Comparison of ENCODE assay signal across 32 mouse cellular contexts in genomic region chr9:15387075-15387643, GRCm38 (mm10). TPM values are rescaled to one million over a fixed set of nuclear protein-coding genes. Genes with fewer than 3 reads are reported as not detected.
A peak's percentile ranks its signal among the peaks of the same experiment; 100 is the strongest.
DNase-seq lines count a peak whose midpoint lies in the region; ATAC-seq and TF ChIP-seq lines count a peak whose summit lies in the region.
"Had no signal": no experiment of that assay in that cellular context is flagged by ENCODE, and none has a peak within 500 bp of the region (broad histone marks: within the 10 kb centered on the region; RNA-seq: fewer than 3 reads in every experiment).

No protein-coding gene starts in this region.

- H3K4me3 ChIP-seq in kidney, adult 2 months (ENCODE audit: insufficient read depth, low read depth, low read length), result no peak overlapping the region
- H3K4me3 ChIP-seq in kidney, embryonic 16.5 days (ENCODE audit: low read length), result no peak overlapping the region
- H3K4me3 ChIP-seq: forebrain, embryonic 13.5 days; gastrocnemius, adult 2 months; hindbrain, embryonic 13.5 days; layer of hippocampus, adult 2 months; liver, embryonic 13.5 days; midbrain, embryonic 10.5 days; midbrain, embryonic 15.5 days; neural tube, embryonic 15.5 days had no signal

- H3K27ac ChIP-seq in kidney, adult 2 months (ENCODE audit: insufficient read depth, low read depth, low read length), result no peak overlapping the region
- H3K27ac ChIP-seq in kidney, embryonic 16.5 days (ENCODE audit: low read length), result no peak overlapping the region
- H3K27ac ChIP-seq: forebrain, embryonic 13.5 days; gastrocnemius, adult 2 months; hindbrain, embryonic 13.5 days; layer of hippocampus, adult 2 months; liver, embryonic 13.5 days; midbrain, embryonic 10.5 days; midbrain, embryonic 15.5 days; neural tube, embryonic 15.5 days; stomach, postnatal 0 days had no signal

- no peak overlapping the region for H3K4me2 ChIP-seq in kidney, embryonic 16.5 days (replicated peaks; ENCODE audit: low read depth, low read length)
- H3K4me2 ChIP-seq: forebrain, embryonic 13.5 days; heart, embryonic 11.5 days; hindbrain, embryonic 13.5 days; liver, embryonic 13.5 days; midbrain, embryonic 15.5 days; neural tube, embryonic 15.5 days had no signal

- no peak for ATAC-seq in kidney, embryonic 16.5 days (ENCODE audit: low FRiP score, low TSS enrichment)
- ATAC-seq: activated CD4-positive, CD25-positive, alpha-beta regulatory T cell, adult 4 months; CD4-positive, CD25-positive, alpha-beta regulatory T cell, adult 4 months; forebrain, embryonic 13.5 days; intestine, embryonic 16.5 days; lung, postnatal 0 days; midbrain, embryonic 15.5 days had no signal

- peak; percentile 80 for DNase-seq in kidney, adult 2 months
- peak; percentile 2 to 18 for DNase-seq in left cerebral cortex, postnatal 25 days (ENCODE audit: low spot score in 2 of 2)
- DNase-seq in left cerebral cortex, adult 18-20 months (ENCODE audit: low spot score in 2 of 2), result no peak
- DNase-seq in kidney, adult 9 months, result peak; percentile 71
- DNase-seq in telencephalon, adult 2 months (ENCODE audit: low read depth, low spot score), result peak; percentile 8
- no peak for DNase-seq in cerebellum, adult 8-10 months
- DNase-seq: adrenal gland, adult 2 months; adrenal gland, postnatal 36 days; cerebellum, adult 2 months; cerebellum, postnatal 25 days; gastrocnemius, adult 2 months; gastrocnemius, postnatal 36 days; heart, adult 18-20 months; heart, postnatal 4 days; left cerebral cortex, postnatal 4 days; liver, embryonic 13.5 days; lung, adult 18-20 months; thymus, adult 2 months; thymus, postnatal 36 days had no signal

- H3K9ac ChIP-seq in kidney, embryonic 16.5 days (replicated peaks; ENCODE audit: low read length), result no peak overlapping the region
- H3K9ac ChIP-seq: forebrain, embryonic 13.5 days; hindbrain, embryonic 13.5 days; liver, embryonic 13.5 days; midbrain, embryonic 15.5 days; neural tube, embryonic 15.5 days had no signal

- H3K4me1 ChIP-seq in kidney, adult 2 months (ENCODE audit: control insufficient read depth, insufficient read depth, low read length), result no peaks in the 10 kb centered on the region
- no peaks in the 10 kb centered on the region for H3K4me1 ChIP-seq in kidney, embryonic 16.5 days (ENCODE audit: insufficient read depth, low read length)
- H3K4me1 ChIP-seq: forebrain, embryonic 13.5 days; hindbrain, embryonic 13.5 days; liver, embryonic 13.5 days; midbrain, embryonic 10.5 days; midbrain, embryonic 15.5 days; neural tube, embryonic 15.5 days had no signal

- no peaks in the 10 kb centered on the region for H3K27me3 ChIP-seq in kidney, adult 2 months (replicated peaks; ENCODE audit: control insufficient read depth, insufficient read depth, low read length)
- no peaks in the 10 kb centered on the region for H3K27me3 ChIP-seq in kidney, embryonic 16.5 days (ENCODE audit: insufficient read depth, low read length)
- H3K27me3 ChIP-seq: forebrain, embryonic 13.5 days; hindbrain, embryonic 13.5 days; liver, embryonic 13.5 days; midbrain, embryonic 15.5 days; neural tube, embryonic 15.5 days had no signal

- intact Hi-C loops in left cerebral cortex, postnatal 25 days (cut with DNase I), result no loop called here

- WGBS in kidney, adult 2 months, result 77% methylated on average over 5 of the region's 5 CpGs
- WGBS in kidney, embryonic 16.5 days, result 76% methylated on average over 5 of the region's 5 CpGs

- no peaks in the 10 kb centered on the region for H3K9me3 ChIP-seq in kidney, embryonic 16.5 days (ENCODE audit: low read length)
- H3K9me3 ChIP-seq: forebrain, embryonic 13.5 days; hindbrain, embryonic 13.5 days; liver, embryonic 13.5 days; midbrain, embryonic 10.5 days; midbrain, embryonic 15.5 days; neural tube, embryonic 15.5 days had no signal

- no peak for TF ChIP-seq POLR2A in kidney, adult 2 months (IDR thresholded peaks at IDR 0.05; ENCODE audit: low read depth, low read length)

- H3K36me3 ChIP-seq in kidney, adult 2 months (ENCODE audit: control insufficient read depth, insufficient read depth, low read length), result no peaks in the 10 kb centered on the region
- H3K36me3 ChIP-seq in kidney, embryonic 16.5 days (ENCODE audit: insufficient read depth, low read length), result no peaks in the 10 kb centered on the region
- H3K36me3 ChIP-seq: hindbrain, embryonic 13.5 days; liver, embryonic 13.5 days; midbrain, embryonic 10.5 days; midbrain, embryonic 15.5 days; neural tube, embryonic 15.5 days had no signal

- TF ChIP-seq CTCF in kidney, adult 2 months (conservative IDR thresholded peaks at IDR 0.05; ENCODE audit: insufficient read depth, insufficient read length, low read depth, low read length), result no peak

RNA-seq across cellular contexts. Expression of gene Cep295, which starts 29.6 kb away (rescaled TPM):
- 2.9 and 3.1 TPM in 2 replicates for polyA plus RNA-seq in kidney, adult 2 months (2012; rRNA removed)
- polyA plus RNA-seq in kidney, embryonic 16.5 days (2015; fragmentation: Nextera tagmentation; extraction: Ambion mirVana), result 14.5 and 19.2 TPM in 2 replicates
- total RNA-seq in left cerebral cortex, postnatal 25 days (2021), result 10 to 100 TPM; 19.1 to 21.6 TPM
- 10 to 100 TPM; 19.7 to 20.0 TPM for total RNA-seq in left cerebral cortex, adult 18-20 months (2021)

Comparison
In these comparisons a context has a peak if more than half of its experiments do, and no peak if none do; other contexts are left out.
1. DNase-seq: peak in kidney, adult 2 months (single experiment), left cerebral cortex, postnatal 25 days (2 of 2), kidney, adult 9 months (single experiment) and telencephalon, adult 2 months (single experiment); none in left cerebral cortex, adult 18-20 months (0 of 2) and cerebellum, adult 8-10 months (single experiment).